Mouse (Mus musculus) liver, embryonic 11.5 days (tissue): ENCODE data around the gene Gm826. TPM values are rescaled to one million over a fixed set of nuclear protein-coding genes. Genes with fewer than 3 reads are reported as not detected.

ENCODE experiments used
- ATAC-seq: fragments of 200-750 bp; cut with Nextera tagmentation; replicated peaks from 2 replicates; pipeline ENCODE4 v1.8.0; 2017; ENCODE audit warnings: moderate number of reproducible peaks, mild to moderate bottlenecking, moderate TSS enrichment, moderate library complexity; ENCODE audit not compliant: low FRiP score
- DNase-seq: peaks from one replicate; pipeline ENCODE4 v3.0.0-alpha.2; 2017; ENCODE audit warnings: low spot score
- H3K27ac ChIP-seq: fragments of 300-500 bp; sonication (generic); 2 replicates; pipeline ENCODE4 v1.5.1; 2014; ENCODE audit warnings: mild to moderate bottlenecking, low read depth, low read length, control low read depth
- H3K27me3 ChIP-seq: fragments of 300-500 bp; sonication (generic); replicated peaks from 2 replicates; pipeline ENCODE4 v1.6.1; 2014; ENCODE audit warnings: low read length, mixed read lengths; ENCODE audit not compliant: control insufficient read depth, insufficient read depth
- H3K36me3 ChIP-seq: fragments of 300-500 bp; sonication (generic); 2 replicates; pipeline ENCODE4 v1.6.1; 2014; ENCODE audit warnings: mild to moderate bottlenecking, low read length, moderate library complexity, mixed read lengths; ENCODE audit not compliant: control insufficient read depth, insufficient read depth
- H3K4me1 ChIP-seq: fragments of 300-500 bp; sonication (generic); replicated peaks from 2 replicates; pipeline ENCODE4 v1.6.1; 2014; ENCODE audit warnings: low read length, mixed read lengths; ENCODE audit not compliant: control insufficient read depth, insufficient read depth
- H3K4me2 ChIP-seq: fragments of 300-500 bp; sonication (generic); 2 replicates; pipeline ENCODE4 v1.6.1; 2014; ENCODE audit warnings: mild to moderate bottlenecking, control low read depth, moderate library complexity
- H3K4me3 ChIP-seq: fragments of 300-500 bp; sonication (generic); 2 replicates; pipeline ENCODE4 v1.5.1; 2014; ENCODE audit warnings: low read depth, low read length, control low read depth
- H3K9ac ChIP-seq: fragments of 300-500 bp; sonication (generic); 2 replicates; pipeline ENCODE4 v1.6.1; 2014; ENCODE audit warnings: low read depth, low read length, control low read depth
- H3K9me3 ChIP-seq: fragments of 300-500 bp; sonication (generic); 2 replicates; pipeline ENCODE4 v1.6.1; 2016; ENCODE audit warnings: low read length, inconsistent platforms, mixed read lengths; ENCODE audit not compliant: control insufficient read depth
- WGBS: fragments of 180-500 bp; shearing (Covaris S2); extraction: QIAGEN DNeasy Blood & Tissue Kit; methylation state at CpG from one replicate; pipeline ENCODE4 v1.1.7; 2014; 5-methylcytosine and 5-hydroxymethylcytosine counted together
- polyA plus RNA-seq: library from polyadenylated mRNA; unstranded; fragments of >200 nt; fragmentation: Nextera tagmentation; extraction: Ambion mirVana; gene quantifications from 2 replicates; pipeline ENCODE4 v1.2.1, GENCODE M21; 2014

The Gm826 gene
- polyA plus RNA-seq, 1 experiment from 2014 or later = 8.4 TPM

- no peak for DNase-seq
- Histone ChIP-seq H3K27ac (no peak overlapping the region), H3K9ac (no peak overlapping the region)
These were observed 6.2 kb upstream of the Gm826 start for GRCm38 (mm10) chr2:160340121-160340520.

GRCm38 (mm10) chr2:160339595-160339994 is 5.6 kb upstream of the Gm826 start:
- DNase-seq (no peak), ATAC-seq (no peak)
- Histone ChIP-seq H3K27me3 (no peaks in the 10 kb centered on the region), H3K27ac (no peak overlapping the region), H3K4me2 (no peak overlapping the region), H3K4me1 (no peaks in the 10 kb centered on the region), H3K9ac (no peak overlapping the region), H3K9me3 (no peaks in the 10 kb centered on the region), H3K36me3 (no peaks in the 10 kb centered on the region), H3K4me3 (no peak overlapping the region)
- whole genome bisulfite sequencing = 86% methylated on average over 5 of the region's 5 CpGs

More at GRCm38 (mm10) chr2:160340121-160340520, 6.2 kb upstream of the Gm826 start:
- no peak for ATAC-seq
- 57% methylated on average over 4 of the region's 4 CpGs for WGBS
- Histone ChIP-seq H3K4me1 (no peaks in the 10 kb centered on the region), H3K9me3 (no peaks in the 10 kb centered on the region), H3K36me3 (no peaks in the 10 kb centered on the region), H3K27me3 (no peaks in the 10 kb centered on the region), H3K4me3 (no peak overlapping the region), H3K4me2 (no peak overlapping the region)

GRCm38 (mm10) chr2:160336053-160336452 is 2.1 kb upstream of the Gm826 start:
- ATAC-seq (no peak), DNase-seq (no peak)
- no peak overlapping the region for H3K4me3 ChIP-seq
- no peaks in the 10 kb centered on the region for H3K9me3 ChIP-seq
- no peak overlapping the region for H3K9ac ChIP-seq
- no peaks in the 10 kb centered on the region for H3K36me3 ChIP-seq
- 45% methylated on average over 2 of the region's 2 CpGs for WGBS
- no peaks in the 10 kb centered on the region for H3K27me3 ChIP-seq
- H3K4me1 ChIP-seq = 0 out of 2 replicates have a peak, but pooled peaks cover 3% of the 10 kb centered on the region
- no peak overlapping the region for H3K27ac ChIP-seq
- H3K4me2 ChIP-seq = no peak overlapping the region

- H3K9me3 ChIP-seq = no peaks in the 10 kb centered on the region
- no peak overlapping the region for H3K9ac ChIP-seq
- H3K4me3 ChIP-seq = no peak overlapping the region
- no peaks in the 10 kb centered on the region for H3K27me3 ChIP-seq
- 0 out of 2 replicates have a peak, but pooled peaks cover 3% of the 10 kb centered on the region for H3K4me1 ChIP-seq
- H3K27ac ChIP-seq = no peak overlapping the region
- H3K4me2 ChIP-seq = no peak overlapping the region
- WGBS = 45% methylated on average over 1 of the region's 1 CpGs
- DNase-seq (no peak), ATAC-seq (no peak)
- no peaks in the 10 kb centered on the region for H3K36me3 ChIP-seq
These were observed 1.1 kb upstream of the Gm826 start for GRCm38 (mm10) chr2:160335043-160335442.

GRCm38 (mm10) chr2:160332516-160333325 is 1.2 kb downstream of the Gm826 start:
- H3K36me3 ChIP-seq = no peaks in the 10 kb centered on the region
- H3K9ac ChIP-seq = no peak overlapping the region
- WGBS = 77% methylated on average over 12 of the region's 12 CpGs
- DNase-seq (no peak), ATAC-seq (no peak)
- no peak overlapping the region for H3K27ac ChIP-seq
- no peak overlapping the region for H3K4me2 ChIP-seq
- H3K9me3 ChIP-seq = no peaks in the 10 kb centered on the region
- peaks cover 10% of the 10 kb centered on the region for H3K4me1 ChIP-seq
- no peaks in the 10 kb centered on the region for H3K27me3 ChIP-seq
- H3K4me3 ChIP-seq = no peak overlapping the region

- Histone ChIP-seq H3K9me3 (no peaks in the 10 kb centered on the region), H3K27me3 (no peaks in the 10 kb centered on the region), H3K4me2 (no peak overlapping the region), H3K36me3 (no peaks in the 10 kb centered on the region), H3K4me3 (no peak overlapping the region), H3K4me1 (peaks cover 13% of the 10 kb centered on the region), H3K9ac (no peak overlapping the region), H3K27ac (no peak overlapping the region)
- DNase-seq (no peak), ATAC-seq (no peak)
- 43% methylated on average over 9 of the region's 9 CpGs for WGBS
These were observed 5.1 kb downstream of the Gm826 start for GRCm38 (mm10) chr2:160328886-160329285.

- Histone ChIP-seq H3K27me3 (no peaks in the 10 kb centered on the region), H3K9me3 (no peaks in the 10 kb centered on the region), H3K4me2 (no peak overlapping the region), H3K4me1 (peaks cover 13% of the 10 kb centered on the region), H3K4me3 (no peak overlapping the region), H3K27ac (peak overlapping the region; percentile 25; the same call in 1 of the 2 replicates), H3K9ac (no peak overlapping the region), H3K36me3 (no peaks in the 10 kb centered on the region)
- 63% methylated on average over 4 of the region's 4 CpGs for WGBS
- ATAC-seq (no peak), DNase-seq (no peak)
These were observed 6.2 kb downstream of the Gm826 start for GRCm38 (mm10) chr2:160327716-160328115.

DNA sequence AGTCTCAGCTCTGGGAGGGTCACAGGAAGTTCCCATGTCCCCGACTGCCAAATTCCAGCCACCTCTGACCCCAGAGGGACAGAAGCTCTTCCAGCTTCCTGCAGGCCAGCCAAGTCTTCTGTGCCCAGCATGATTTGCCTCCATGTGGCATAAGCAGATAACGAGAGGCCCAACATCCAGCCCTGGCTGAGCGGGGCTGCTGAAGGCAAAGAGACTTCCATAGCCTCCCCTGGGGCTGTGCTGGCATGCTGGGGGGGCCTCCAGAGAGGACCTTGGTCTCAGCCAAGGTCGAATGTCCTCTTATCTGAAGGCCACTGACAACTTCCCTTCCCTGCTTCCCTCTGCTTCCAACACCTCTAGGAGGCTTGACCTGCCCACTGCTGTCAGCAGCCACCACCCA is 6.8 kb downstream of the Gm826 start:
- Histone ChIP-seq H3K4me3 (peak overlapping the region; percentile 20), H3K27ac (no peak overlapping the region; the same call in 1 of the 2 replicates), H3K36me3 (no peaks in the 10 kb centered on the region), H3K9ac (0 out of 2 replicates have a peak overlapping the region, but pooled peaks have one; percentile 5), H3K4me2 (peak overlapping the region; percentile 49), H3K9me3 (no peaks in the 10 kb centered on the region), H3K27me3 (no peaks in the 10 kb centered on the region), H3K4me1 (peaks cover 13% of the 10 kb centered on the region)
- DNase-seq (peak; percentile 53), ATAC-seq (peak; percentile 72)
- WGBS = 8% methylated on average over 4 of the region's 4 CpGs

GRCm38 (mm10) chr2:160325105-160325644 is 8.8 kb downstream of the Gm826 start:
- Histone ChIP-seq H3K4me2 (no peak overlapping the region), H3K4me3 (no peak overlapping the region), H3K9ac (no peak overlapping the region), H3K36me3 (no peaks in the 10 kb centered on the region), H3K4me1 (peaks cover 13% of the 10 kb centered on the region), H3K9me3 (no peaks in the 10 kb centered on the region), H3K27me3 (no peaks in the 10 kb centered on the region), H3K27ac (no peak overlapping the region)
- DNase-seq (no peak), ATAC-seq (no peak)
- WGBS = 71% methylated on average over 6 of the region's 6 CpGs
